Mouse (Mus musculus) MEL-GATA-1-ER (cell line): ENCODE data around the gene Skp1a.

ENCODE experiments used
- DNase-seq: peaks from one replicate; pipeline ENCODE4 v3.0.0-alpha.2; 2012; ENCODE audit warnings: low read depth; ENCODE audit errors: extremely low read depth

Skp1a gene

DNA sequence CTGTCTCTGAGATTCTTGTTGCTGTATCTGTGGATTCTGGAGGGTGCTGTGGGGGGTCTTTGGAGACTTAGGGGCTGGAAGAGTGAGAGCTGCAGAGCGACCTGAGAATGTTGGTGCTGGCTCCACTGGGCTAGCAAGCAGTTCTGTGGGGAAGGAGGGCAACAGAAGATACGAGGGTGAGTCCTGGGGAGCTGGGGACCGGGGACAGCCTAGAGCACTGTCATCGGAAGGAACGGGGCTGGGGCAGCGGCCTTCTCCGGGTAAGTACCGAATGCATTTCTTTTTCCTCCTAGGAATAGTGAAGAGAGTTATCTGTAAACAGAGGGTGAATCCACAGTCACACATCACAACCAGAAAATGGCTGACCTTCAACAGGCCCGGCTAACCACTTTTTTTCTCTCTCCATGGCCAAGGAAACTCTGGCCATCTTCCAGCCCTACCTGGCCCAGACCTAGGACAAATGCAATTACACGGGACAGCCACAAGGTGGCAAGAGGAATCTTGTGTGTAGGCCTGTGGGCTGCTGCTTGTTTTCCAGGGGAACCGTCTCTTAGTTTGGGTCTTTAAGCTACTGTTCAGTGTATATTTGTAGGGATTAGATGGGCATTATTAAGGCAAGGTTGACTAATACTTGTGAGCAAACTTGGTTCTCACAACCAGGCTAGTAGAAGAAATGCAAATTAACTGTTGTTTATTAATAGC is 22.0 kb downstream of the Skp1a start:
- DNase-seq, result no peak

DNA sequence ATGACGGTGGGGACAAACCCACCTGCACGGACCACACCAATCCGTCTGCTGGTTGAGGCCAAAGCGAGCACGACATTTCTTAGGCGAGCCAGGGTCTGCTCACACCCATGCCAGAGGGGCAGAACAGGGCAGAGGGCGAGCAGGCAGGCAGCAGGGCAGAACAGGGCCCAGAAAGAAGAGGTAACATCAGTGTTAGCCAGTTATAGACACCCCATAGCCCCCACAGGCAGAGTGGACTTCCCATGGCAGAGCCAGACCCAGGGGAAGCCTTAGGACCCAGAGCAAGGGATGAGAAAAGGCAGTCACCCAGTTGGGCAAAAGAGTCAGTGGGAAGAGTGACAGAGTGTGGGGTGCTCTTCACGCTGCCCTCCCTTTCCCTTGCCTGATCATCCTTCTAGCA is 23.3 kb downstream of the Skp1a start:
- no peak for DNase-seq

DNA sequence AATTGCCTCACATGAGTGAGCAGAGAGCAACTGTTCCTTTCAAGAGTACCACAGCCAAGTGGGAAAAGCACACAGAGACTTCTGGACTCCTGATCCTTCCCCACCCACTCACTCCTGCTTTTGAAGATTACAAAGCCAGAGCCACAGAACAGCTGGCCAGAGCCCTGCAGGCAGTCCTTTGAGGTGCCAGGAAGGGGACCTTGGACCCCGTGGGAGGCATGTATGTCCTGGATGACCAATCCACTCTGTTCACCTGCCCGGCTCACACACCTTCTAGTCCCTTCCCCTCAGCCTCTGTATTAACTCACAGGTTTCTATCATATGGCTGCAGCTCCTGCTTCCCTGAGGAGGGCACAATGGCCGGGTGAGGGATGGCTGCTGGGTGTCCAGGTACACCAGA is 25.6 kb downstream of the Skp1a start:
- no peak for DNase-seq

DNA sequence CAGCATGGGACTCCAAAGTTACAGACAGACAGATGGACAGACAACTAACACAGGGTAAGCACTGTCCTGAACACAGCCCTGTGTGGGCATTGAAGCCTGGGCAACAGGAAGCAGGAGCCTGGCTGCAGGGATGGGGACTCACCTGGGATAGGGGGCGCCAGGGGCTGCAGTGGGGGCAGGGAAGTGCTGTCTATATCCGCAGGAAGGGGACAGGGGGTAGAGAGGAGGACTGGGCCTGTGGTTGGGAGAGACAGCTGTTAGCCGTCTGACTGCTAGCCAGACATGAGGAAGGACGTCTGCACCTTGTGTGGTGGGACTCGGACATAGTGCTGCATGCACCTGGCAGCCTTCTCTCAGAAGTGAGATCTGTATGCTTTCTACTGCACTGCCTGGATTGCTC is 26.9 kb downstream of the Skp1a start:
- DNase-seq, result no peak

DNA sequence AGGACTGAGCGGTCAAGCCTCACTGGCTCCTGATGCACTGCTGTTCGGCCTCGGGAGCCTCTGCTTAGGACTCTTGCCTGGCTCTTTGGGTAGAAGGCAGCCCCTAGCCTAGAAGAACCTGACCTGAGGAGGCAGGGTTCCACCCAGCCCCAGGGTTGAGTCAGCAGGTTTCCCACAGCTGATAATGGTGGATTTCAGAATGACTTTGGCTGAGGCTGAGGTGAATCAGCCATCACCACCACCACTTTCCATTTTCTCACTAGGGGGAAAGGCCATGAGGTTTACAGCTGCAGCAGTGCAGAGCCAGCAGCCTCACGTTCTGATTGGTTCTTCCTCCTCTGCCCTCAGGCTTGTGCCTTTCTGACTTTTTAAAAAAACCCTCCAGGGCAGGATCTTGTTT is 29.1 kb downstream of the Skp1a start:
- no peak for DNase-seq

DNA sequence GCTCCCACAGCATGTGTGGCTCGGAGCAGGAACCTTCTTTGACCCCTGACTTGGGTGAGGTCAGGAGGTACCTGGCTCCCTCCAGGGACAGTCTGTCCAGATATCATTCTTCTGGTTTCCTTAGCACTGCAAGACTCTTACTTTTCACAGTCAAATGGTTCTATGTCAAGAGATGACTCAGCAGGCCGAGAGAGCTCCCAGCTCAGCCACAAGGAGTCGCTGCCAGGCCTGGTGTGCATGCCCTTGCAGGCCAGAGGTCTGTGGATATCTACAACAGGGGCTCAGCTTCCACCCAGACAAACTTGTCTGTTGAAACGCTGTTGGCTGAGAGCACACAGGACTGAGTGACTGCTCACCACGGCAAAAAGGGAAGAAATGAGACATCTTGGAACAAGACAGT is 30.1 kb downstream of the Skp1a start:
- DNase-seq, result no peak

DNA sequence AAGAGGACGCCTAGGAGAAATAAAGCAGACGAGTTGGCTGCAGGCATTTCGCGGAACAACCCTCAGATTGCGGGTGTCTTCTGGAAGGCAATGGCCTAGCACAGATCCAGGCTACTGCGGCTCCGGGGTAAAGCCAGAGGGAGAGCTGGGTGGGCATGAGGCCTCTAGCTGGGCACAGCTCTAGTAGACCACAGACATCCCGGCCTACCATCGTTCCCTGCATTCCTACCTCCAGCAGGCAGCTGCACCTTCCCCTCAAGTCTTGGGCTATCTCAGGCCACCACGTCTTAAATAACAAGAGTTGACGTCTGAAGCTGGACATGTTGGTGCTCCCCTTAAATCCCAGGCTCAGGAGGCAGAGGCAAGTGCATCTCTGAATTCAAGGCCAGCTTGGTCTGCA is 30.5 kb downstream of the Skp1a start:
- no peak for DNase-seq

DNA sequence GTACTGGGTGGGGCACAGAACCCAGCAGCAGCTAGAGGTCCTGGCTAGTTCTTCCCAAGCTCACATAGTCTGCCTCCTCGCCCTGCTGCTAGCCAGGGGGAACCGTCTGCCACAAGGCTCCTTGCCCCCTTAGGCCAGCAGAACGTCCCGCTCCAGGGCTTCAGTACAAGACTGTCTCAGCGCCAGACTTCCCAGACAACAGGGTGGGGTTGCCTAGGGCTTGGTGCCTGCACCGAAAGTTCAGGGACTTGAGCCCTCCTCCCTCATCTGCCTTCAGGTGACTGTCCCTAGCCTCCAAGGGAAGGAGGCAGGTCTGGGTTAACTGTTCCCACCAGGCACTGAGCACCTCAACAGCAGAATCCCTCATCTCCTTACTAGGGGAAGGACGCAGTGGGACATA is 33.1 kb downstream of the Skp1a start:
- no peak for DNase-seq

DNA sequence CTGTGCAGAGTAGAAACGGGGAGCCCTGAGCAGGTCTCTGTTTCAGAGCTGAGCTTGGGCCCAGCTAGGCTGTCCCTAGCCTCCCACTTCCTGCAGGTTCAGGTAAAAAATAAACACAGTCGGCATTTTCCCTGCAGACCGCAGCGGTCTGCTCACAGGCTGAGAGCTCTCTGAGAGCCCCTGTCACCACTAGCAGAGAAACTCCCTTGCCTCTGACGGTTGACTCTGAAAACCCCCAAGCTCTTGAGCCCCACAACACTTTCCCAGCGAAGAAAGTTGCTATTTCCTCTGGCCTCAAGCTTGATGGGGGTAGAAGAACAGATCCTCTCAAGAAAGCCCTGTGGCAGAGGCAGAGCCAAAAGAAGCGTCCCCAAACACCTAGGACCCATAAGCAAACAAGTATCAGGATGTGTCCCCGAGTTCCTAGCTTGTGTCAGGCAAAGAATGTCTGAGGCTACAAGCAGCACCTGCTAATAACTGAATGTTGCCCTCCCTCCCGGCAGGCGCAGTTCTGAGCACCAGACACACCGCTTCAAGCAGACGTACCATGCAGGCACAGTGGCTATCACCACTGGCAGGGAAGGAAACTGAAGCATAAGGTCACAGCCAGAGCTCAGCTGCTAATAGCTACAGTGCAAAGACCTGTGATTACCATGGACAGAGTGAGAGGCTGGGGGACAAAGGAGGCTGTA is 34.0 kb downstream of the Skp1a start:
- no peak for DNase-seq

DNA sequence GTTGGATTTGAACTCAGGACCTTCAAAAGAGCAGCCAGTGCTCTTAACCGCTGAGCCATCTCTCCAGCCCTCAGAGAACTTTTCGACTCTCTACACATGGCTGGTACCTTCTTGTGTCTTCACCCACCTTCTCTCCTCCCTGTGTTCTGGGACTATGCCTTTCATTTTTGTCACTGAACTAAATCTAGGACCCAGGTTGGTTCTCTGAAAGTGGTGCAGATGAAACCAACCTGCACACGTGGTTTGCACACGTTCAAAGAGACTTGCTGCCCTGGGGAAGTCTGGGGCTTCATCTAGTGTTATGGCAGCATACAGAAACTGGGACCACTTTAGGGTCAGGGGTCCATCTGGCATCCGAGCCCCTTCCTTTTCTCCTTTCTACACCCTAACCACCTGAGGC is 35.5 kb downstream of the Skp1a start:
- DNase-seq, result no peak

DNA sequence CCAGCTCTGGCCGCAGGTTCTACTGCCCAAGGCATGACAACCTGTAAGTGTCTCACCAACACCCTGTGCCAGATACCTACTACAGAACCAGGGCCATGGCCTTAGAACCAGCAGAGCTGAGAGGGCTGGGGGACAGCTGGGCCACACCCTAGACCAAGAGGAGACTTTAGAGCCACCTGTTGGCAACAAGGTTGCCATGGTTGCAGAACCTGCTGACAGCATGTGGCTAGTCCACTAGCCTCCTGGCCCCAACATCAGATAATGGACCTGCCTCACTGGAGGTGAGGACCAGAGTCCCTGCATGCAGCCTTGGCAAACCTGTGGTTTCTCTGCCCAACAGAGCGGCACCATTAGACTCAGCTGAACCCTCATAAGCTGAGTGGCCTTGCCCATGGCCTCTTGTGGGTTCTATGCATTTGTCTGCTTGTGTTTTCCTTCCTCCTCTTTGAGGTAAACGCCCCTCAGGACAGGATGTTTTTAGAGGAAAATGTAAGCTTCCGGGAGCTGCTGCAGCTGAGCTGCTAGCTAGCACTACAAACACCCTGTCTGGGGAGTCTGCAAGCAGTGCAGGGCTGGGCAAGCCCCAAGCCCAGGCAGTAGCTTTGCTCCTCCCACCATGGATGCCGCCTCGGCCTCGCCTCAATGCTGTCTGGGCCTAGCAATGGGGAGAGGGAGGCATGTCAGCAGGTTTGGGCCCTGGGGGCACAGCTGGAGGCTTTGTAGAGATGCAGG is 36.5 kb downstream of the Skp1a start:
- no peak for DNase-seq

DNA sequence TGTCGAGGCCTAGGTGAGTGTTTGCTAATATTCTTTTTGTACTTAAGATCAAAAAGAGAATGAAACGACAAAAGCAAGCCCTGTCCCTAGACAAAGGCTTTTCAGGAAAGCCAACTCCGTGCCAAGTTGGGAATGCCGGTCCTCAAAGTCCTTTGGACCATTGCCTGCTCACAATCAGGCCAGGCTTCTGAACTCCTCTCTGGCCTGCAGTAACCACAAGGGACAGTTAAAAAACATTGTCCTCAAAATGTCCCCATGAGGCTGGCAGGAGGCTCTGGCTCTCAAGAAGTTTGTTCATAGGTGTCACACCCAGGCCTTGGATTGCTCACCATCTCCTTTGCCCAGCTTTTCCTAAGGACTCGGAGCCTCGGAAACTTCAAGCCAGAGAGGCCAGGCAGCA is 38.0 kb downstream of the Skp1a start:
- DNase-seq, result no peak

DNA sequence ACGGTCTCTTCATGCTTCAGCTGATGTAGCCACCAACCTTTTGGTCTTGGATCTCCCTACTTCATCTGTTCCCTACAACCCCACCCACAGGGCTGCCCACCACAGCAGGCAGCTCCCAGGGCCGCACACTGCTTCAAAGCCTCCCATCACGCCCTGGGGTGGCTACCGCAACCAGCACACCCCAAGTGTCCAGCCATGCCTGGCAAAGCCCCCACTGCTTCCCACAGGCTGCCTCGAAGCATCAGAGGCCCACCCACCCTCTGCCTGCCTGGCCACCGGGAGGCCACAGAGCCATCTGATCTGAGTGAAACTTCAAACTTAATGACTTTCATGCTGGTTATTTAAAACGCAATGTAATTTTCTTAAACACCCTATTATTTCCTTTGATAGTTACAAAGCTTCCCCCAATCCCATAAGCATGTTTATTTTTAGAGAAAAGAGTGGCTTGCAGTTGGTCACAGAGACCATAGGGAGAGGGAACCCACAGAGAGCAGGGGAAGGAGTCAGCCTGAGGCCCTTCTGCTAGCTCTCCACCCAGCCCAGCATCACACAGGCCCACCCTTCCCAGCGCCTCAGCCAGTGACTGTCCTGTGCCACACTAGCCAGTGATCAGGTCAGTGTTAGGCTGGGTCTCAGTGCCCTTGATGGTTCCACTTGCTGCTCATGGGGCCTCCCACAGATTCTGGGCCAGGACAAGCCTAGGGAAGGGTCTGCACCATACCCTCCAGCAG is 40.1 kb downstream of the Skp1a start:
- no peak for DNase-seq

DNA sequence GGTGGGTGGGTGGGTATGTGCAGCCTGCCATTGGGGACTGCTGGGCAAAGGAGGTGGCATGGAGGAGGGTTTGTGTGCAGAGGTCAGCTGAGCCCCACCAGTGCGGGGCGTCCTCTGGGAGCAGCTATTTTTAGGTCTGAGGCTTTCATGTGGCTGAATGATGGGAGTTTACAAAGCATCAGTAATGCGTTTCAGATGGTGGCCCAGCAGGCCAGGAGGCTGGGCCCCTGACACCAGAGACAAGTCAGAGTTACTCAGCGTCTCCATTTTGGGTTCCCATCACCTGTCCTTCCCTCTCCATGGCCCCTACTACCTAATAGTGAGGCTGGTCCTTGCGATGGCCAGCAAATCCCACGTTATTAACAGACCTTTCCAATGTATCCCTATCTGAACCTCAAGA is 40.8 kb downstream of the Skp1a start:
- no peak for DNase-seq

DNA sequence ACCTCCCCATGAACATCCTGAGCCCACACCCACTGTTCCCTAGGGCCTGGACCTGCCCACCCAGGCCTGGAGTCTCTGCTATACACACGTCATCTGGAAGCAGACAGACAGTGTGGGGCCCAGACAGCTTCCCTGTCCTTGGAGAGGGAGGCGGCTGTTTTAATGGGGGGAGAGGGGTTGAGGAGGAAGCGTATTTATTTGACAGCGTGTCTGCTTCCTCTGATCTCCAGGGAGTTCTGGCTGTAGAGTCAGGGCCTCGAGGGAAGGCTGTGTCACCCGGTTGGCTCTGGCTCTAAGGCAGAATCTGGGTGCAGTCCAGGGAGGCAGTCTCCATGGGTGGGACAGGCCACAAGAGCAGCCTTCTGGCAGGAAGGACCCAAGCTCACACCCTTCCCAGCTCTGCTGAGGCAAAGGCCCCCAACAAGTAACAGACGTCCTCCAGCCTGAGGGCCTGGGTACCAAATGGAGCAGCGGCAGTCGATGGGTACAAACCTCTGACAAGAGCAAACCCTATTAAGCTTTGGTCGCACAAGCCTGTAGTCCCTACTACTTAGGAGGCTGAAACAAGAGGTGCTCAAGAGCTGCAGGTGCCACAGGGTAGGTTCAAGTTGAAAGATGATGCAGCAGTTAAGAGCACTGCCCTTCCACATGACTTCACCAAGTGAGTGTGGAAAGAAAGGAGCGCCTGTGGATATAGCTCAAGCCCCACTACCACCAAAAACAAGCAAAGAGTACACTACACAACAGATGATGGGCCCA is 41.6 kb downstream of the Skp1a start:
- DNase-seq, result no peak

DNA sequence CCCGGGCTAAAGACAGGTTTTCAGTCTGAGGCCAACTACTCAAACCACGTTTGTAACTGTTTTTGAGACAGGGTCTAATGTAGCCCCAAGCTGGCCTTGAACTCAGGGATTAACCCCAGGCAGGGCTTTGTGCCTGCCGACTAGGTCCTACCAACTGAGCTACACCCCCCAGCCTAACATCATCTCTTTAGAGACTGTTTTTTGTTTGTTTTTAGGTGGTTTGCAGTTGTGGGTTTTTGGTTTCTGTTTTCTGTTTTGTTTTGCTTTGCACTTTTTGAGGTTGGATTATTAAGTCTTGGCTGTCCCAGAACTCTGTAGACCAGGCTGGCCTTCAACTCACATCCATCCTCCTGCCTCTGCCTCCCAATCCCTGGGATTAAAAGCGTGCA is 42.1 kb downstream of the Skp1a start:
- no peak for DNase-seq

DNA sequence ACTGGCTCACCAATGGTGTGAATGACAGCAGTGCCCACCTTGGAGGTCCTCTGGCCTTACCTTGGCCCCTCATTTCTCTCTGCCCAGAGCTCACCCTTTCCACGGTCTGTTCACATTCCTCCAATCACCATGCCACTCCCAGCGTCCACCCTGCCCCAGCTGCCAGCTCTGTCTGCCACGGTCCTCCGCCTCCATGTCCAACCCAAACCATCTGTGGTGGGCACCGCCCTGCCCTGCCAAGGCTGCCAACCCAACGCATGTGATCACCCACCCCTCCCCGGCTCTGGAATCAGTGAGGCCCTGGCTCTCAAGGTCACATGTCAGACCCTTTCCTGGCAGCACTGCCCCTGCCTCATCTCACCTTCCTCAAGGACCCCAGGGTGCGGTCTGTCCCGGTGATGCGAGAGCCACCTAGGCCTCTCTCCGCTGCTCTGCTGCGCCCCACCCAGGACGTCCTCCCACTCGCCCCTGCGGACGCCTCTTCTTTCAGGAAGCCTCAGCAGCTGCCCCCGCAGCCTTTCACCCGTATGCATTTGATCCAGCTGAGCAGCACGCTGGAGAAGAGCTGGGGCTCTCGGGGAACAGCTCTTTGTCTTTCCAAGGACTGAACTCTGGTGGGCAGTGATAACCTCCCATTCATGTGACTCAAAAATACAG is 42.8 kb downstream of the Skp1a start:
- no peak for DNase-seq

DNA sequence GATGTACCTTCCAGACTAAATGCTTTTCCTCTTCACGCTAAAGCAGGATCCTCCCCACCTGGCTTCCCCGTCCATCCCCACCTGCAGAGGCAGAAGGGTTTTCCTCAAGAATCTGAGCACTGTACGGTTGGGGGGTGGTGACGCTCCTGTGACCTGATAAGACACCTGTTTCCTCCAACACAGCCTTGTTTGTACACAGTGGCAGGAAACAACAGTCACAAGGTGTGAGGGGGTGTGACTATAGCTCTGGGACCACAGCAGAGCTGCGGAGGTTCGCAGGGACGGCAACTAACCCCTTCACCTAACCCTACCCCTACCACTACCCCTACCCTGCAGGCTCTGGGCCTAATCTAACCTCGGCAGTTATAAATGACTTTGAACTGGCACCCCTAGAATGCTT is 43.6 kb downstream of the Skp1a start:
- DNase-seq, result no peak

DNA sequence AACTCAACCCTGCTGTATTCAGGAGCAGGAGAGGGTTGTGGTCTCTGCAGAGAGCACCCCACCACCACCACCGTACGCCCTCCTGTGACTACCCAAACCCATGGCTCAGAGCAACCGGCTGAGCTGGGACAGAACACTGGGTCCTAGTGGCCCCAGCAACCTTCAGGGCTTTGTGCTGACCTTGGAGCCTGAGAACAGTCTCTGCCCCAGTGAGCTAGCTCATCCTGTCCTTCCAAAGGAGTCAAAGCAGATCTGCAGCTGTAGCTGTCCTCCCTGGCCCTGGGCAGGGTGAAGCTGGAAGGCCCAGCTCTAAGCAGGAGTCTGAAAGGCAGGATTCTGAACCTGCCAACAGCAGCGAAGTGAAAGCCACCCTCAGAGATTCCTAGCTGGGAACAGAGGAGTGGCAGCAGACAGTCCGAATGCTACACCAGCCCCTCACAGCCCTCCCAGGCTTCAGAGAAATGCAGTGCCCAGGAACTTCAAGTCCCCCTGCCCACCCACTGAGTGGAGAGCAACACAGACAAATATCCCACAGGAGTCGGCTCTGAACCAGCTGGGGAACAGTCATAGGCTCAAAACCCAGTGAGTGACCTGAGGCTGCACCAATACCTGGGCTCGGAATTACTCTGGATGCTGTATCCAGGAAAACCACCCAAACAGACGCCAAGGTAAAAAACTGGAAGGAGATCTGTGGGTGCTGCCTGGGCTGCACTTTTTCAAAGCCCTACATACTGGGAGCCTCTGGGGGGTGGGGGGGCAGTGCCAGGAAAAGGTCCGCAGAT is 44.2 kb downstream of the Skp1a start:
- DNase-seq, result no peak

DNA sequence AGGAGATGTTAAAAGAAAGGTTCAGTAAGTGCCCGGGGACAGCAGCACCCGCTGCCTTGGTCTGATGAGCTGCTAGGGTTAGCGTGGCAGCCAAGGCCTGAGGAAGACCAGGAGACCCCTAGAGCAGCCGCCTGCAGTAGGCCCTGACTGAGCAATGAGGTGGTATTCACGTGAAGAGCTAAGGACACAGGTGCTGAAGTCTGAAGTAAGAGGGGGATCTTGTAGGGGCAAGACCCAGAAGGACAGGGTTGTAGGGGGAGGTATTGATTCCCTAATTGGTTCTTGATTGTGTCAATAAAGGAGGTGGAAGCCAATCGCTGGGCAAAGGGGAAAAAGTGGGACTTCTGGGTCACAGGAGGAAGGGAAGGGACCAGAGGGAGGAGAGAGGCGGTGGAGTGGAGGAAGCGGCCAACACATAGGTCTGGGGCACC is 45.2 kb downstream of the Skp1a start:
- no peak for DNase-seq
